8 mouse cellular contexts compared by ENCODE assay signal in the genomic region with DNA sequence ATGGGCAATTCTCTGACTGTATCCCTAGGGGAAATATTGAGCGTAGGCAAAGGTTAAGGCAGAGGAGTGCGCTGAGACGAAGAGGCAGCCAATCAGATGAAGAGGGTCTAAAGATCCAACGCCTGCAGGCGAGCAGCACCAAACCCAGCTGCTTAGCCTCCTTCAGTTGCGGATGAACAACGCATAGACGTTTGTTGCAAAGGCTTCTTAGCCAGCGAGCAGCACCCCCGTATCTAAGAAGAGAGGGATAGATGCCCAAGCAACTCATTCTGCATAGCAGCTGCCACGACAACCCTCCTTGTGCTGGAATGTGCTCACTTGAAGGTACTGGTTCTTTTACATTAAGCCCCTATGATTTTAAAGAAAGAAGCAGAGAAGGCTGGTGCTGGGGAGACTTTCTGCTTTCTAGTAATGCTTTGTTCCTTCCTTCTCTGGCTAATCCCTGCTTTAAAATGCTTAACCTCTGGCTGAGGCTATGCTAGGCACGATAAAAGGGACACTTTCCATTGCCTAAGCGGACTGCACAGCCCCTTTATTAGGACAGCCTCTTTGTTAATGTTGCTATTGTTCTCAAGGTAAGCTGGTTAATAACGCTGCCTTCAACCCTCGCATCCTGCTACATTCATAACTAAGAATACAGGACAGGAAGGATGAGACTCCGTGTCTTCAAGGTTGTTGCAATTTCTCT. TPM values are rescaled to one million over a fixed set of nuclear protein-coding genes. Genes with fewer than 3 reads are reported as not detected.
A peak's percentile ranks its signal among the peaks of the same experiment; 100 is the strongest.
DNase-seq lines count a peak whose midpoint lies in the region; ATAC-seq lines count a peak whose summit lies in the region.

A gene (plus strand): TSS at position 155 of the 688 bp plus-strand sequence.

- peaks cover 20% of the 10 kb centered on the region for H3K4me1 ChIP-seq in hindbrain, embryonic 13.5 days (replicated peaks)
- H3K4me1 ChIP-seq in limb, embryonic 13.5 days = peaks cover 9% of the 10 kb centered on the region

- no peaks in the 10 kb centered on the region for H3K36me3 ChIP-seq in hindbrain, embryonic 13.5 days
- no peaks in the 10 kb centered on the region for H3K36me3 ChIP-seq in limb, embryonic 13.5 days

- H3K4me3 ChIP-seq in hindbrain, embryonic 13.5 days = peak within 1 kb of the TSS; percentile 49
- H3K4me3 ChIP-seq in limb, embryonic 13.5 days = peak within 1 kb of the TSS; percentile 36

- DNase-seq in heart, adult 18-20 months = no peak
- no peak for DNase-seq in heart, adult 9 months (ENCODE audit: low spot score in 2 of 2)
- DNase-seq in cerebellum, postnatal 25 days = peak; percentile 32 to 40
- peak; percentile 25 to 31 for DNase-seq in frontal cortex, postnatal 25 days (ENCODE audit: low spot score in 2 of 2)
- peak; percentile 30 to 37 for DNase-seq in right cerebral cortex, postnatal 36 days (ENCODE audit: low spot score in 2 of 2)
- no peak for DNase-seq in urinary bladder, postnatal 36 days (ENCODE audit: low spot score in 2 of 2)

- peak within 1 kb of the TSS; percentile 81 for H3K9ac ChIP-seq in hindbrain, embryonic 13.5 days
- H3K9ac ChIP-seq in limb, embryonic 13.5 days = peak within 1 kb of the TSS; percentile 50

- H3K4me2 ChIP-seq in hindbrain, embryonic 13.5 days = peak within 1 kb of the TSS; percentile 72
- peak within 1 kb of the TSS; percentile 62 for H3K4me2 ChIP-seq in limb, embryonic 13.5 days (replicated peaks)

- H3K27me3 ChIP-seq in hindbrain, embryonic 13.5 days = no peaks in the 10 kb centered on the region
- H3K27me3 ChIP-seq in limb, embryonic 13.5 days = no peaks in the 10 kb centered on the region

- peak within 1 kb of the TSS; percentile 96 for H3K27ac ChIP-seq in hindbrain, embryonic 13.5 days
- H3K27ac ChIP-seq in limb, embryonic 13.5 days = no peak within 1 kb of the TSS

- peak; percentile 93 for ATAC-seq in hindbrain, embryonic 13.5 days (ENCODE audit: low FRiP score)
- no peak for ATAC-seq in limb, embryonic 13.5 days (ENCODE audit: low FRiP score, low read depth)

- 5% methylated on average over 16 of the region's 16 CpGs for WGBS in hindbrain, embryonic 13.5 days
- WGBS in limb, embryonic 13.5 days = 21% methylated on average over 16 of the region's 16 CpGs

- no peaks in the 10 kb centered on the region for H3K9me3 ChIP-seq in hindbrain, embryonic 13.5 days
- H3K9me3 ChIP-seq in limb, embryonic 13.5 days = no peaks in the 10 kb centered on the region

RNA-seq across cellular contexts. Expression of the gene that starts here (rescaled TPM):
- 100 to 1,000 TPM; 568 to 575 TPM for total RNA-seq in heart, adult 18-20 months (2021)
- polyA plus RNA-seq in hindbrain, embryonic 13.5 days (2015; fragmentation: Nextera tagmentation; extraction: Ambion mirVana) = 71.7 and 75.4 TPM in 2 replicates
- polyA plus RNA-seq in limb, embryonic 13.5 days (2015; fragmentation: Nextera tagmentation; extraction: Ambion mirVana) = 45.5 and 52.4 TPM in 2 replicates

Comparison
In these comparisons a context has a peak if more than half of its experiments do, and no peak if none do; other contexts are left out.
1. DNase-seq: peak in cerebellum, postnatal 25 days (2 of 2), frontal cortex, postnatal 25 days (2 of 2) and right cerebral cortex, postnatal 36 days (2 of 2); none in heart, adult 18-20 months (0 of 2), heart, adult 9 months (0 of 2) and urinary bladder, postnatal 36 days (0 of 2).